Mouse (Mus musculus) c-Kit-positive CD71-positive TER-119-positive erythroid progenitor cells, embryonic 14.5 days (primary cell): ENCODE results near the gene Pgf.
A peak's percentile ranks its signal among the peaks of the same experiment; 100 is the strongest.

ENCODE experiments used
- DNase-seq: peaks from one replicate; pipeline ENCODE4 v3.0.0-alpha.2; 2013; ENCODE audit warnings: low spot score

Gene Pgf

DNA sequence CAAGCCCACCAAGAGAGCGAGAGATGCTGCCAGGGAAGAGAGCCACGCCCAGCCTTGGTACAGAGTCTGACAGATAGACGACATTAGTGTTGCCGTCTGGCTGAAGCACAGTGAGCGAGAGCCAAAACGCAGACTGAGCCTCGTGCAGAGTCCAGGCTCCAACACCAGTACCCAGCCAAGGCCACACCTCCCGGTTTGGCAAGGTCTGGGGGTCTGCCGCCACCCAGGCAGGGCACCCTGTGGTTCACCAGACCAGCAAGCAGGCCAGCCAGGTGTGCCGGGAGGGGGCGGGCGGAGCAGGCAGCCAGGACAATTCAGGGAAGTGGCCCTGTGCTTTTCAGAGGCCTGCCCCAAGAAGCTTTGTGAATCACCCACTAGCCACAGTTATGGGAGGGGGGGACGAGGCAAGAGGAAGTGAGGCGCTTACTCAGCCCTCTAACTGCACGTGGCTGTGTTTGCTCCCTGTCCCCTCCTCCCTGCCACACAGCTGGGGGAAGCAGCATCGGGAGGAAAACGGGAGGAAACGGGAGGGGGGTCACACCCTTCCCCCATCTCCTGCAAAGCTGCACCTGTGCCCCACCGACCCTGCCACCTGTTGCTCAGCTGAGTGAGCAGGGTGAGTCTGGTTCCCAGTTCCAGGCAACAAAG is 15.0 kb upstream of the Pgf start:
- DNase-seq: no peak

DNA sequence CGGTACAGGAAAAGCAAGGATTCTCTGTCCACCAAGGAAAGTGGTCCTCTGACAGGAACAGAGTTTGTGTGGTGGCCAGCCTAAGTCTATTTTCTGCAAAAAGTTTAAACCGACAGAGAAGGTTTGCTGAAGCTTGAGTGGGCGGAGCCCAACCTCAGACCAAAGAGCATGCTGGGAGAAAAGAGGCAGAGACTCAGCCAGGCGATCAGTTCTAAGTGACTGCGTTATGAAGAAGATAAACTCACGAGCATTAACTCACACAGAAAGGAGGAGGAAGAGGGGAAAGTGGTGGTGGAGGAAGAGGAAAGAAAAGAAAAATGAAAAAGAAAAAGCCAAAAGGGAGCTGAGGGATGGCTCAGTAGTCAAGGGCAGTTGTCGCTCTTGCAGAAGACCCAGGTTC is 12.7 kb upstream of the Pgf start:
- DNase-seq: no peak

DNA sequence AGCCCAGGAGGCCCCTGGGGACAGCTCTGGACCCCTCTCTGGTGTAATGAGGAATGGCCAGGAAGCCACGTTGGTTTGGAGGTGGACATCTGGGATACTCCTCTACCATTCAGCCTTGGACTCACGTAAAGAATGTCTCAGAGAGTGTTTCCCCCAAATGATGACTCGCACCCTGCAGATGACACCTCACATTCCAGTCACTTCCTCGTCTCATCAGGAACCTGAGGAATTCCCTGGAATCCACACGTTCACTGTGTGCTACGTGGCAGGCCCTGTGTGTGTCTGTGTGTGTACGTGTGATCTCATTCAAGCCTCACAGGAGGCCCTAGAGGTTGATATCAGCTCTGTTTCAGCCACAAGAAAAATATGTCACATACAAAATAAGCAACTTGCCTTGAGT is 8.8 kb upstream of the Pgf start:
- no peak for DNase-seq

DNA sequence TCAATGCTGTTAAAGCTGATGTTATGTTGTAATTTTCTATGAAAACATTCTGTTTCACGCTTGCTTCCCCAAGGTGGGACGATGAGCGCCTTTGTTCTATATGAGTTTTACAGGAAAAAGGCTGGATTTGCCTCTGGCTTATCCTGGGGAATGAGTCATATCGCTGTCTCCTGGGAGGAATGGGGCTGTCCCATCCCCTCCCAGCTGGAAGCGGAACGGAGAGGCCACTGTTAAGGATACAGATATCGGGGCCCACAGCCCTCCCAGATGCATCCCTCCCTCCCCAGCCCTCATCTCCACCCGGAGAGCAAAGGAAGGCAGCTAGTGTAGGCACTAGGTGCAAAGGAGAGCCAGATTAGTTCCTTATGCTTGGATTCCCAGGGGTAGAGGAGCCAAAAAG is 8.2 kb upstream of the Pgf start:
- DNase-seq: no peak

DNA sequence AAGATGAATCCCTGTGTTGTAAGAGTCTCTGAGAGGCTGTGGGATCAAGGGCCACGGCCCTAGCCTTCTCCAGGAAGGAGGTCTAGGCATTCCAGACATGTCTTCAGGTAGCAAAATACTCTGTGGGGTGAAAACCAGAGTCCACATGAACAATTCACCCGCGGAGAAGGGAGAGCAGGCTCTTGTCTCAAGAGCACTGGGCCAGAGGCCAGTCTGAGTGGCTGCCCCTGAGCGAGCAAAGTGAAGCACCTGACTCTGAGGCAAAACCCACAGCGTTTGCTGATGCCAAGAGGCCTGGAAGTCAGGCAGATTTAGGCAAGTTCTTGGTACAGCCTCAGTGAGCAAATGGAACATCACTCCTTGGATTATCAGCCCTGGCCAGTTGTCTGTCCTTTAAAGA is 6.5 kb upstream of the Pgf start:
- no peak for DNase-seq

DNA sequence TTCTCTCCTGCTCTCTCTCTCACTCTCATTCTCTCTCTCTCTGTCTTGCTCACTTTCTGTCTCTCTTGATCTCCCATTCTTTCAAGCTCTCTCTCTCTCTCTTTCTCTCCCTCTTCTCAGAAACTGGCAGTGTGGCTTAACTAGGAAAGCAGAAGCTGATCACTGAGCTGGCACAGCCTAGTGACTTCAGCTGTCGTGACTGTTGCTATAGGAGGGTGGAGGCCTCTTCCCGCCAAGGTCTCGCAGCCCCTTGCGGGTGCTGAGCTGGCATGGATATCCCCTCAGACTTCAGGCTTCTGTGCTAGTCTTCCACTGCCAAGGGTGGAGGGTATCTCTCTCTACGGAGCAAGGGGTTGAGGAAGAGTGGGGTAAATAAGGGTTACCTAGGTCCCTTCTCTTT is 5.3 kb upstream of the Pgf start:
- no peak for DNase-seq

DNA sequence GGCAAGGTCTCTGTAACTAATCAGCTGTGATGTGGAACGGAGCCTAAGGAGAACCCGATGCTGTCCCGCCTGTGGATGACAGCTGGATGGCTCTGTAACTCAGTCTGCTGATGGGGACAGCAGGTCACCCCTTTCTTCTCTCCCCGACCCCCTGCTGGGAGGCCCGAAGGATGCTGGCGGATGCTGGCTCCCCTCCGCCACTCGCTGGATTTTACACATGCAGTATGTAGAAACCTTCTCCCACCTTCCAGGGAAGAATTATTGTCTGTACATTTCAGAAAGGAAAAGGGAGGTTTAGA is 4.7 kb upstream of the Pgf start:
- DNase-seq: no peak

DNA sequence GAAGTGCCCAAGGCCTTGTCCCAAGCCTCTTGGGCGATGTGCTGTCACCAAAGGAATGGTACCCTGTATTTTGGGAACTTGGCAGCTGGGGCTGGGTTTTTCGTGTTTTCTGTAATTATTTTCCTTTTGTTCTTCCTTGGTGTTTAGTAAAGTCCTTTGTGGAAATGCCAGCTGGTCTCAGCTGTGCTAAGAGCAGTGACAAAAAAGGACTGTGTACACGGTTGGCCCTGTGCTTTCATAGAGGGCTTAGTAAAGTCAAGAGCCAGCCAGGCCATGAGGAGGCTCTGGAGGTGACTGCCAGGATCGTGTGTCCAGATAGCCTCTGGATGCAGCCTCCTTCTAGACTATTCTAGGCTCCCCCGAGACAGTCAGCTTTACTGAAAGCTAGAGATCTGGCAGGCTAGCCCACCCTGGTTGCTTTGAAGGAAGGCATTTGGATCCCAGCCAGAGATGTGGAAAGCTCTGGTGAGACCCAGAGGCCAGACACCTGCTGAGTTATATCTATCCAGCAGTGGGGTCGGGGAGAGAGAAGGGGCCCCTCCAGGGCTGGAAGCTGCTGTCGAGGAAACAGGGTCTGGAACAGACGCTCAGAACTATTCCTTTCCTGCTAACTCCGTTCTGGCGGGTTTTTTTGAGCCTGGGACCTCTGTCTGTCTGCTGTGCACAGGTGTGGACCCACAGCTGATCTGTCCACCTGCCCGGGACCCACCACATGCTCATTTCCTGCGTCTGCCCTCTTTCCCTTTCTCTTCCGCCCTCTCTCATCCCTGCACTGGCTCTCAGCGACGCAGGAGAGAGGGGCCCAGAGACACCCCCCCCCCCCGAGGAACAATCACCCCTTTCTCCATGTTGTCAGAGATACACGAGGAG is 4.1 kb upstream of the Pgf start:
- DNase-seq: no peak

DNA sequence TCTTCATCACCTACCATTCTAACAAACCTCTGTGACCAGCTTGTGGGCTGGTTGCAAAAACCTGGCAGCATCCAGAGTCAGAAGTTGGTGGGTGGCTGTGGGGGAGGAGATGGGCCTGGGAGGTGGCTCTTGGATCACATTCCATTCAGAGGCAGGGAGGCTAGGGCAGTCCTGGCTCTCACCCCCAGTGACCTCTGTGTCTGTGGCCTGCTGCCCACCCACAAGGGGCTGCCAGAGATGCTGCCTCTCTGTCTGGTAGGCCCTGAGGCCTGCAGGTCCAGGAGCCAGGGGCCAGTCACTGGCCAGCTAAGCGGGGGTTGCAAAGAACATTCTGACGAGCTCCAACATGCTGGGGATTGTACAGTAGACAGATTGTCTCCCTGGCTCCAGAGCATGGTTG is 704 bp upstream of the Pgf start:
- no peak for DNase-seq

DNA sequence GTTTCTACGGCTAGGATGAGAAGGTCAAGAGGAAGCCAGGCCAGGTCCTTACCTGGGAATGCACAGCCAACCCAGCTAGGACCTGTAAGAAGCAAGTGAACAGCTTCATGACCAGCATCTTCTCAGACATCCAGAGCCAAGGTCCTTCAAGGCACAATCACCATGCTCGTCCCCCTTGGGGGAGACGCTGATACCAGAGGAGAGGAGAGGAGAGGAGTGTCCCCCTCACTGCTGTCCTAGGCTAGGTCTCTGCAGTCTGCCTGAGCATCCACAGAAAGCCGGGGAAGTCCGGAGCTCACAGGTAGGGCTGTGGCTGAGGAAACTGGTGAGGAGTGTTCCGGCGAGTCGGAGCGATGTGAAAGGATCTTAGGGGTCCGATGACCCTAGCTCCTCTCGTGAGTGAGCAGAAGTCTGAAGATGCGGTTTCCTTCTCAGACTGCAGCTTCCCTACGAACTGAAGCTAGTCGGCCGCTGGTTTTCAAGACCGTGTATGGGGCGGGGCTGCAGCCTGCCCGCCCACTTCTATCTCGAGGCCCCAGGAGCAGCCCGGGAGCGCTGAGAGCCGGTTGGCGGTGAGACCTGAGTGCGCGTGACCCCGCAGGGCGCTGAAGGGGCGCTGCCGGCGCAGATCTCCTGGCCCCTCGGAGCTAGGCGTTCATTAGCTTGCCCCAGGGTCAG is 605 bp downstream of the Pgf start:
- peak; percentile 48 for DNase-seq

DNA sequence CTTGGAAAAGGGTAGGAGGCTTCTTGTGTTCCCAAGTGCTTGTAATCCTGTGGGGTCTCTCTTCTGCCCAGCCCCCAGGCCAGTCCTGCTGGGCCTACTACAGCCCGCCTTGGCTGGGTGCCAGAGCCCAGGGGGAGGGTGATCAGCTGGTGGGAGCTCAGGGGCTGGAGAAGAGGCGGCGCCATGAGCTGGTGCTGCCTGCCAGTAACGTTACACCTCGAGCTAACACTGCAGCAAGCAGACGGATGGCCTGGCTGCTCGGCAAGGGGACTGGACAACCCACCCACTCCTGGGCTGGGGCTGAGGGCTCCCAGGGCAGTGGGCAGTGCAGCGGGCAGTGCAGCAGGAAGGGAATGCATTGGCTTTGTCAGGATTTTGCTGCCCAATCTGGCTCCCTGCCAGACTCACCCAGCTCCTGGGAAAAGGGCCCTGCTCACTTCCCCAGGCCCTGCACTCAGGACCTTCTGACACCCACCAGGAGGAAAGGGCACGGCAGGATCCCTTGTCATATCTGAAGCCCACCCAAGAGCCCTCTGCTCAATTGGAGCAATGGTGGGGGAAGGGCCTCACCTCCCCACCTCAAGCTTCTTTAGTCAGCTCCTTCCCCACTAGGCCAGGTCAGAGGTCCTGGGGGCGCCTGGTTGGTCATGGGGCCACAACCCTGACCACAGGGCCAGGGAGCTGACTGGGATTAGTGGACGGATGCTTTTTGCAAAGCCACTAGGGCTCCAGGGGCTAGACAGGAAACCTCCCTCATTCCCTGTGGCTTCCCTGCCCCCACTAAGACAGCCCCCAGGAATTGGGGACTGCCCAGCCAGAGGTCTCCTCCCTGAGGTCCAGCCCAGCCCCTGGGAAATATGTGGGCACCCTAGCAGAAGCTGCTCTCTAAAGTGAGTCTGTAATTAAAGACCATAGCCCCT is 1.4 kb downstream of the Pgf start:
- no peak for DNase-seq

DNA sequence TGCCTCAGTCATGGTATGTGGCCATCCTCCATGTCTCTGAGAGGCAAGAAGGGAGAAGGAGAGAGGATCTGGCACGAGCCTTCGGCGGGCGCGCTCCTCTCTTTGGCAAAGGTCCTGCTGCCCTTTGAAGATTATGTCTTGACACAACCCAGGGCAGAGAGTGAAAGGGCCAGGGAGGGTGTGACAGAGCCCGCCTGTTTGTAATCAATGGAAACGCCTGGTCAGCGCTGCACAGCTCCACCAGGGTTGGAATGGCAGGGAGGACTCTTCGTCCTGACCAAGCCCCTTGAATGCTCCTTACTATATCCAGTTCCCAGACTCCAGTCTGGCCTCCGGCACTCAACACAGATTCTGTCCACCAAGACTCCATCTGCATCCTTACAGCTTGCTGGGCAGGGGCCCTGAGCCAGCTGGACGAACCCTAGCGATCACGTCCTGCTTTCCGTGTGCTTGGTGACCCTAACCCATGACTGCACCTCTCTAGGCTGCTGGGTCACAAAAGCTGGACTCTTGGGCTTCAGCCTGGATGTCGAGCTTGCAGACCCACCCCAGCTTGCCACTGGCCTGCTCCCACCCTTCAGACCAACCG is 2.4 kb downstream of the Pgf start:
- no peak for DNase-seq

DNA sequence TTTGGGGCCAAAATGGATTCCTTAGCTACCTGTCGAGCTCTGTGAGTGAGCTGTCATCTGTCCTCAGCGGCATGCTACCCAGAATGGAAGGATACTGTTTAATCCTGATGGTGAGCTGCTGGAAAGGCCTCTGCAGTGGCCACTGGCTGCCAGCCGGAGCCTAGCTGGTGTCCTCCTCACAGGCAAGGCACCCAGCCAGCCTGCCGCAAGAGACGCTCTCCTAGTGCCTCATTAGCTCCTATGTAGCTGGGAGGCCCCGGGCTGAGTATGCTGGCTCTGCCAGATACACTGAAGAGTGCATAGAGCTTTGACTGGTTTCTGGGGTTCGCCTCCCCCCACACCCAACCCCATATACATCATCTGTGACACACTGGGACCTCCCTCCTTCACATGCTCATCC is 3.6 kb downstream of the Pgf start:
- no peak for DNase-seq

DNA sequence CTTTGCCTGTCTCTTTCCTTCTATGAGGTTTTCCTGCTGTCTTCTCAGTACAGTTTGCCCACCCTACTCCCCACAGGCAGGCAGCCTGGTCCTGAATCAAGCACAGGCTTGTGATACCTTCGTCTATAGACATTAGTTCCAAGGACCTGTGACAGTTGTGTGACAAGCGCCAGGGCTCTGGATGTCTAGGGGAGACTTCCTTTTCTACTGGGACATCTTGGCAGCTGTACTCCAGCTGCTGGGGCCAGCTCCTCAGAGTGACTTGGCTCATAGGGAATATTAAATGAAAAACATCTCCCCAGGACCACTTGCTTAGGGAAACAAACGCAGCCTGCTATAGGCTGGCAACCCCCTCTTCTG is 6.7 kb downstream of the Pgf start:
- no peak for DNase-seq

DNA sequence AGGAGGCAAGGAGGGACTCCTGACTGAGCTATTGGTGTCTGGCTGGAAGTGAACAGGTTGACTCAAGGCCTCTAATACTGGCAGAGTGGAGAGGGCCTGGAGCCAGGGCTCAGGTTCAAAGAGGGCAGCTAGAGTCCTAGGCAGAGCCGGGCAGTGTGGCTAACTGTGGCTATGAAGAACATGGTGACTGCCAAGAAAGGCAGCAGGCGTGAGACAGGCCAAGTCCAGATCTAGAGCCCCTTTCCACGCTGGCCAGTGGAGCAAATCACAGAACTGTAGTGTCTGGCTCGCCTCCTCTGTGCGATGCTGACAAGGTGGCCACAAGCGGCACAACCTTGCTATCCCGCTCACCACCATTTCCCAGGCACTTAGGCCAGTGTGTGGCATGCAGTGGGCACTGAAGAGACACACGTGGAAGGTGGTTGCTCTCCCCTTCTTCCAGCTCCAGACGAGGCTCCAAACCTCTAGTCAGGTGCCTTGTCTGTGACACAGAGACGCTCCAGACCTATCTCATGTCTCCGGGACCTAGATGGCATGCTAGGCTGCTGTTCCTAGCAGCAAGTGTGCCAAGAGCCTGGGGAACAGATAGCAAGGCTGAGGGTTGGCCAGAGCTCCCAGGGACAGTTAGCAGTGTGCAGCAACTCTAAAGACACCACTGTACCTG is 7.2 kb downstream of the Pgf start:
- no peak for DNase-seq

DNA sequence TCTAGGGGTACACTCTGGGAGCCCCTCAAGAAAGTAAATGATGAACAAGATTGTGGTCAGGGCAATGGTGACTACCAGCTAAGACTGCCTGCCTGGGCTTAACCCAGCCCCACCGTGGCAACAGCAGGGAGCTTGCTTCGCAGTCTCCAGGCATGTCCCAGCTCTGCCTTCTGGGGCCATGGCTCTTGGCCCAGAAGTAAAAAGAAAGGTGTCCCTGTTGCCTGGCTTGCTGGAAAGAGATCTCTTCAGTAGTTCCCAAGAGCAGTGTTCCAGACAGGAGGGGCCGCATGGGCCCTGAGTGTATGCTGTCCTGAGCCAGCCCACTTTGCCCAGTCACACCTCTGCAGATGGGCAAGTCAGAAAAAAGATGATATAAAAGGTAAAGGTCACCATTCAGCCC is 7.7 kb downstream of the Pgf start:
- no peak for DNase-seq

DNA sequence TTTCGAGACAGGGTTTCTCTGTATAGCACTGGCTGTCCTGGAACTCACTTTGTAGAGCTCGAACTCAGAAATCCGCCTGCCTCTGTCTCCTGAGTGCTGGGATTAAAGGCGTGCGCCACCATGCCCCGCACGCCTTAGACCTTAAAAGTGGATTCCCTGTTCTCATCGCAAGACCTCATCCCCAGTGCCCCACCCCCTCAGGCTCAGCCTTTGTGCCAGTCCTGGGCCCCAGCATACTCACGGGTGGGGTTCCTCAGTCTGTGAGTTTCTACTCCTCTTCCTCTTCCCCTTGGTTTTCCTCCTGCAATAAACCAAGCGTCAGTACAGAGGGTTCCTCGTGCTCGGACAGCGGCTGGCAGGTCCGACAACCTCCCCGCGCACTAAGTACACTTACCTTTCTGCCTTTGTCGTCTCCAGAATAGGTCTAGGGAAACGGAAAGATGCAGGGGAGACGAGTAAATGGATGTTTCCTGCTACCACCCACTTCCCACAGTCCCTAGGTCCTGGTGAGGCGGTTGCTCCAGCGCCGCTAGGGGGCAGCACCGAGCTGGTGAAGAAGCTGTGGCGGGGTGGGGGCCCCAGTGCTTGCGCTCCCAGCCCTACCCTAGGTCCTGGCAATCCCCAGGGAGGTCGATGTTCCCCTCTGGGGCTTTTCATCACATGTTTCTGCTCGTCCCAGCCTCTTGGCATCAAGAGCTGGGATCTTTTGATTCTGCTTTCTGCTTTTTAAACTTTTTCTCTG is 8.3 kb downstream of the Pgf start:
- peak; percentile 66 for DNase-seq

DNA sequence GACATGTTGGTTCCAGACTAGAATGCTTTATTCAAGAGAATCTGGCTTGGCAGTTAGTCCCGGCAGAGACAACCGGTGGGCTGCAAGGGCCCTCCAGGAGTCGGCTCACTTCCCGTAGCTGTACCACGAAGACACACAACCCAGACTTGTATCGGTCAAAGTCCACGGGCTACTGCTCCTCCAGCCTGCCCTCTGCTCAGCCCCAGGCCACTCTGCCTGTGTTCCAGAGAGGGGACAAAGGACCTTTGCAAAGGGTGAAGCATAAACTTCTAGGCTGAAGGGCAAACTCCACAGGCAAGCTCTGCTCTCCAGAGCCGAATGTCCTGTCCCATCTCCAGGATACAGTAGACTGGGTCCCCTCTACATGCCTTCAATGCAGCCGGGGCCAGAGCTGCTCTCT is 11.0 kb downstream of the Pgf start:
- no peak for DNase-seq

DNA sequence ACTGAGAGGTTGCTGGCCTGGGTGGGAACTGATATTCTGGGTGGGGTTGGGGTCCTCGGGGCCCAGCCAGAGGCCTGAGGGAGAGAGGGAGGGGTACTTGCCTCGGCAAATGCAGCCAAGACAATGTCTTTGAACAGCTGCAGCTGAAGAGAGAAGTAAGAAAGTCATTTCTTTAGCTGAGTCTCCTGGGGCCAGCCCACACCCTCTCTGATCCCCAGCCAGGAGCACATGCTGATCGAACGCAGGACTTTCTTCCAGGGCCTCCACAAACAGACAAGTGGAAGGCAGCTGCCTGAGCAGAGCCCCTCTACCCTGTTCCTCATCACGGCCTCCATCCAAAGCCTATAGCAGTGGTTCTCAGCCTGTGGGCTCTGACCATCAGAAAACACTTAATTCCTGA is 12.6 kb downstream of the Pgf start:
- no peak for DNase-seq

DNA sequence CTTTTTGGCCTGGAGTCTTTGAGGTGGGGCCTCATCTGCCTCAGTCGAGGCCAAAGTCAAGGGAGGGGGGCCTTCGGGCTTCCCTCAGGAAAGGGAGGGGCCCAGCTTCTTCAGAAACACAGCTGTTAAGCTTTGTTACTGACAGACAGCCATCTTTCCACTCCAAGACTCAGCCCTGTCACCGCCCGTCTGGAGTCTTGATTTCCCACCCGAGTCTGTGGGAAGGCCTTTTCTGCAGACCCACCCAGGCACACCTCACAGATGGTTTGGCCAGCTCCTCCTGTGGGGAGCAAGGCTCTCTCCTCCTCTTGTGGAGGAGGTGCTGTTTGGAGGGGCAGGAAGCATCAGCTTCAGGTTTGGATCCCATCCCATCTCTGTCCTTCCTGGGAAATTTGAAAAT is 18.0 kb downstream of the Pgf start:
- no peak for DNase-seq

DNA sequence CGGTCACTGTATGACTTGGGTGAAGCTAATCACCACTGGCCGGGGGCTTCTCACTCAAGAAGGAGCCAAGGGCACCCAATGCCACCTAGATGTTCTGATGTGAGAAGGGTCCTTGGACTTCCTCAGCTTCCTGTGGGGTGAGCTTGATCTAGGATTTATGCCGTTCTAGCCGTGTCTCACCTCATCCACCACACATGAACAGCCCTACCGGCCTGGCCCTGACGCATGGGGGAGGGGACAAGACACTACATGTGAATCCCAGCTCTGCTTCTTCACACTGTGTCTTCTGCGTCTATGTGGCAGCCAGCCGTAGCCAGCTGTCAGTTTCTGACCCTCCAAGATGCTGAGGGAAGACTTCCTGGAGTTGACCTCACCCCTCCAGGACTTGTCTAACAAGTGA is 18.8 kb downstream of the Pgf start:
- no peak for DNase-seq
